Mouse (Mus musculus) urinary bladder, postnatal 4 days (tissue): ENCODE data around the gene Lce6a.

Experiments used
- DNase-seq, 2 experiments: peaks; one replicate each; pipeline ENCODE4 v3.0.0; 2021 to 2022; ENCODE audit warnings: low spot score in 2 of 2

The Lce6a gene

DNA sequence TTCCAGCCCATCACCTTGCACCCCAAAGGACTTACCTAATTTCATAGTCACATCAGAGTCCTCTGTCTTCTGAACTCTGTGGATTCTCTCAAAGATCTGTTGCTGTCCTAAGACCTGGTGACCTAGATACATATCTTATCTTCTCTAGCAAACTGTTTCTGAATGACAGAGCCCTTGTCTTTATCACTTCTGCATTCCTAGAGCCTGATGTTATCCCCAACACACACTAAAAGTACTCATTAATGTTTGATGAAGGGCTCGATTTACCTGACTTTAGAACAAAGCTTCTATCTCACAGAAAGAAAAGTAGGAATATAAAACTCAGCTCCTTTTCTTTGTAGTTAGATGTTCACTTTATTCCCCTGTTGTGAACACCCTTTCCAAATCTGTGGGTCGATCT lies at the start of gene Lce6a:
Lce6a (minus strand) TSS at position 101 of the 400 bp plus-strand sequence.
- no peak for DNase-seq

DNA sequence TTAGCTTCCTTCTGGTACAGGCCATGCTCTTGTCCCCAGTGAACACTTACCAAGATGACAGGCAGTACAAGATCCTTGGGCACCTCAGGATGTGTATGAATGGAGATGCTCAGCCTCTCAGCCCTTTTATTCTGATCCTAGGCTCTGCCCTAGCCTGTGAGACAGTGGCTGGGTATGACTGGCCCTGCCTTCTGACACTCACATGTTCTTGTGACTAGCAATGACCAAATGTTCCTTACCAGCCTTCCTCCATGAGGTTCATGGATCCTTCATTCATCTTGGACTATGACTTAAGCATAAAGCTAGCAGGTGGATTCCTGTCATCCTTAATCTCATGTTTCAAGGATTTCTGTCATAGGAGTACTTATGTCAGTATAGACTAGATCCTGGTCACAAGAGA lies 48.8 kb upstream of the Lce6a start, which contains the start of gene Lce1a2:
Lce1a2 (minus strand) TSS at position 101 of the 400 bp plus-strand sequence.
- DNase-seq: no peak

DNA sequence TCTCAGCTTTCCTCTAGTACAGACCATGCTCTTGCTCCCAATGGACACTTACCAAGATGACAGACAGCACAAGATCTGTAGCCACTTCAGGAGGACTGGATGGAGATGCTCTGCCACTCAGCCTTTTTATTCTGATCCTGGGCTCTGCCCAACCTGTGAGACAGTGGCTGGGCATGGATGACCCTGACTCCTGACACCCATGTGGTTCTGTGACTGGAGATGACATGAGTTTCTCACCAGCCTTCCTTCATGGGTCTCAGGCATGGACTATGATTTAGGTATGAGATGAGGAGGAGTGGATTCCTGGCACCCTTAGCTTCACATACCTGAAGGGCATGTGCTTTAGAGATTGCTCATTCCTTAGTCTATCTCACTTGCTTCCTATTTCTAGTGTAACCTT lies 35.4 kb upstream of the Lce6a start, which contains the start of gene Lce1b:
Lce1b (minus strand) TSS at position 101 of the 400 bp plus-strand sequence.
- no peak for DNase-seq

DNA sequence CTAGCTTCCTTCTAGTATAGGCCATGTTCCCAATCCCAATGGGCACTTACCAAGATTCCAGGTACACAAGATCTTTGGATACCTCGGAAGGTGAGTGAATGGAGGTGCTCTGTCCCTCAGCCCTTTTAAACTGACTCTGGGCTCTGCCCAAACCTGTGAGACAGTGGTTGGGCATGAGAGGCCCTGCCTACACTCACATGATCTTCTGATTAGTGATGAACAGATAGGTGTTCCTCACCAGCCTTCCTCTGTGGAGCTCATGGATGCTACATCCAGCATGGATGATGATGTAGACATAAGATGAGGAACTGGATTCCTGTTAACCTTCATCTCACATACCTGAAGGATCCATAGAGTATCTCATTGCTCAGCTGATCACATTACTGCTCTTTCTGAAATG lies 26.7 kb upstream of the Lce6a start, which contains the start of gene Lce1a1:
Lce1a1 (minus strand) TSS at position 101 of the 400 bp plus-strand sequence.
- no peak for DNase-seq

DNA sequence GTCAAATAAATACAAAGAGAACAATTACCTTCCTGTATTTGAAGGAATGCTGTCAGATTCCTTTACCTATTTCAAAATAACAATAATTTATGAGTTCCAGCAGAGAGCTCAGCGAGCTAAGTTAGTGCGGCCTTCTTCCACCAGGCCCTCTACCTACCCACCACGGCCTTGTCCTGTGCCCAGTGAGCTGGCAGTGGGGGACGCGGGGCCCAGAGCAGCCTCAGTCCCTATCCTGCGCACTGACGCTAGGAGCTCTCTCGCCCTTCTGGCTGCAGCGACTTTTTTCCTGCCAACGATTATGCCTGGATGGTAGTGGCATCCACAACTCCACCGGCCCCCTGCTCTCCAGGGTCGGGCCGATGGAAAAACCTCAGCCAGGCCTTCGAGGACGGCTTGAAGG lies 18.4 kb upstream of the Lce6a start:
- DNase-seq: no peak

DNA sequence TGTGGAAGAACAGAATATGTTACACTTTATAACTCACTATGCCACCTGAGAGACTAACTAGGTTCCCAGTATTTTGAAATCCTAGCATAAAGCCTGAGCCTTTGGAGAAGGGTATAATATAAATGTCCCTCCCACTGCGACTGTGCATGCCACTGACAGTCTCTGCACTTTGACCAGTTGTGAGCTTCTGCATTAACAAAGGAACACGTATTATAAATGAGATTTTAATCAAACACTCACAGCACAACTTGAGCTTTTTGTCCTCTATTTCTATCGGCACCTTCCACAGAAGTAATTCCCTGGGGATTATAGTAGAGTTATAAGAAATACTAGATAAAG lies 17.2 kb upstream of the Lce6a start:
- no peak for DNase-seq

DNA sequence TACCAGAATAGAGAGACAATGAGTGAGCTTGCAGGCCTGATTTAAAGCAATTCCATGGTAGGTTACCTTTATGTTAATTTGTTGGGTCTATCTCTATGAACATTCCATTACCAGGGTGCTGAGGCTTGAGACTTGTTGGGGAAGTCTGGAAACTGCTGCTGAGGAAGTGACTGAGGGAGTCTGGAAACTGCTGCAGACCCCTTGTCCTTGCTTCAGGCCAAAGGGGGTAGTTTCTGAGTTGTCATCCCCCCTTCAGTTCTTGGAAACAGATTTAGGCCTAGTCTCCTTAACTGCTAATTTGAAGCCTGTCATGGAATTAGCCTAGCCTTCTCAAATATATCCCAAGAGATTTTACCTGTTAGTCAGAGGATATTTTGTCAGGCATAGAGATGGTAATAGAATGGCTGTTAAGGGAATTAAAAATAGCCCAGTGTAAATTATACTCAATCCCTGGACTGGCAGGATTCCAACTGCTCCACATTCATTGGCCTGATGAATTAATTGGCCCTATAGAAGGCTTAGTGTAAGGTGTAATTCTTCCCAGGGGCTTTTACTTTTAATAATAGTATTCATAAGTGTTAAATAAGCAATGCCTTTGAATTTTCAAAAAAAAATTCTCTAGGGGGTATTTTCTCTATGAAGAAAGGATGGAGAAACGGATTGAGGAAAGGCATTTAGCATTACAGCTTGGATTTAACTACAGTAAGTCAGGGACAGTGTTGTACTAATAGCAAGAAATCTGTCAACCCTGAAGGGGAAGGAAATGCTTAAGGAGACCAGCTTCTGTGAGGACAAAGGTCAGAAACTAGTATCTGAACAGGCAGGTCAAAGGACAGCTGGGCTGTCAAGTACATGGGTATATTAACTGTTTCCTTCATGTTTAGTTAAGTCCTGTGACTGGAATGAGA lies 16.5 kb upstream of the Lce6a start:
- DNase-seq: no peak

DNA sequence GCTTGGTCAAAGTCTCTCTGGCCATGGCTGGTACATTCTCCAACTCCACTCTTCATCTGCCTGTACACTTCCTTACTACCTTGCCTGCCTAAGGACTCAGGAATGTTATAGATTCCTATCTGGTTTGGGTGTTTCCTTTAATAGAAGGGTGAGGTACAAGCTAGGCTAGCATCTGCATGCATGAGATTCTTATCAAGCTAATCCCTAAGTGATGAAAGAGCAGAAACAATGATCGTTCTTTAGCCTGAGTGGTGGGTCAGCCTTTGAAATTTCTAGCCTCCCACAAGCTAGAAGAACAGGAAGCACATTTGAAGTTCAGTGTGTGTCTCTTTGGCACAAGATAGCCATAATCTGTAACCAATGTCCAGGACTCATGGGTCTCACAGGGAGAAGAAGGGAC lies 11.7 kb downstream of the Lce6a start:
- no peak for DNase-seq

DNA sequence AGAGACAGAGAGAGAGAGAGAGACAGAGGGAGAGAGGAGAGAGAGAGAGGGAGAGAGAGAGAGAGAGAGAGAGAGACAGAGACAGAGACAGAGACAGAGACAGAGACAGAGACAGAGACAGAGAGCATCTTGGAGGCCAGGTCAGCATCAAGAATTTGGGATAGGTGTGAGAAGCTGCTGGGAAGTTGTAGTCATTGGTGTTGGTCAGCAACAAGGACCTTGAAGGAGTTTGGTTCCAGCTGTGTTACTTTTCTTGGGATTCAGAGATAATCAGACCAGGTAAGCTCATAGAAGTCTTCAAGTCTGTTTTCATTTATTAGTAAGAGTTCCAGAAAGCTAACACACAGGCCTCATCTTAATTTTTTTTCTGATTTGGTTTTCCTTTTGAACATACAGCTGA lies 14.1 kb downstream of the Lce6a start, which contains the start of gene 2210017I01Rik:
2210017I01Rik (minus strand) TSS at position 101 of the 400 bp plus-strand sequence.
- no peak for DNase-seq

DNA sequence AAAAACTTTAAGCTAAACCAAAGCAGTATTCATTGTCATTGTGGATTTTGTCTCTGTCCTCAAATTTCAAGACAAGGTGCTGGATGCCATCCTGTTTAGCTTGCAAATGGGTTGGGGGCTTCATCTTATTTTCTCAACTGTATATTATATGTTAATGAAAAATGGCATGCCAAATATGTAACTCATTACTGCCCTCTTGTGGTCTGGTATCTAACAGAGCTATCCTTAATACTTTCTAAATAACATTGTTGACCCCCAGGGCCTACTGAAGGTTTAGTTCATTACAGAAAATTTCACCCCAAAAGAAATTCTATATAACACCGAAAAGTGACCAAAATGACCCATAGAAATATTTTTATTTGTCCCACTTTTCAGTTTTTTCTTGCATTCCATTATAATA lies 19.3 kb downstream of the Lce6a start:
- no peak for DNase-seq

DNA sequence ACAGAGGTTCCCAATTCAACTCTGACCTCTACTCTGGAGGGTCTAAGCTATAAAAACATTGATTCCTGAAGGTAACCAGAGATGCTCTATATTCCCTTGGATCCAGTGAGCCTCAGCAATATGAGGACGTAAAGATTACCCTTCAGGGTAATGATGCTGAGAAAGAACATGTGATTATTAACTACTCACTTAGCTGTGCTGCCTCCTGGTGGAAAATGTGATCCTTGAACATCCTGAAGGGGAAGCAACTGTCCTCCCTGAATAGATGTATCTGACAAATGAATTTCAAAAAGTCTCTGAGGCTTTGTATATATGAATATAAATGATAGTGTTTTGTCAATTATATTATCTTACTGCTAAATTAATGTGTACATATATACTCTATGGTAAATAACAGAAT lies 21.0 kb downstream of the Lce6a start:
- DNase-seq: no peak

DNA sequence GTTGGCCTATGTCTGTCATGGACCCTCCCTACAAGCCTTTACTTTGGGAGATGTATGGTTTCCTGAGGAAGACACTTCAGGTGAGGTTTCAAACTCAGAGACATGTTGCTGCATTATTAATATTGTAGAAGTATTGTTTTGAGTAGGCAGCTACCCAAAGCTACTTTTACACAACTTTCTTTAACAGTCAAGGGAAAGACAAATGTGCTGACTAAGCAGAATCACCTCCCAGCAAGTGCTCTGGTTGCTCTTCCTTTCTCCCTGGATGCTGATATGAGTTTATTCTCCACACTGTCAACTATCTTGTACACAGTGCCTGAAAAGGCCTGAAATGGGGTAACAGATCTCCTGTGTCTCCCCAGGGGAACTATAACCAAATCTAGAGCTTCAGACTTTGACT lies 21.5 kb downstream of the Lce6a start:
- no peak for DNase-seq

DNA sequence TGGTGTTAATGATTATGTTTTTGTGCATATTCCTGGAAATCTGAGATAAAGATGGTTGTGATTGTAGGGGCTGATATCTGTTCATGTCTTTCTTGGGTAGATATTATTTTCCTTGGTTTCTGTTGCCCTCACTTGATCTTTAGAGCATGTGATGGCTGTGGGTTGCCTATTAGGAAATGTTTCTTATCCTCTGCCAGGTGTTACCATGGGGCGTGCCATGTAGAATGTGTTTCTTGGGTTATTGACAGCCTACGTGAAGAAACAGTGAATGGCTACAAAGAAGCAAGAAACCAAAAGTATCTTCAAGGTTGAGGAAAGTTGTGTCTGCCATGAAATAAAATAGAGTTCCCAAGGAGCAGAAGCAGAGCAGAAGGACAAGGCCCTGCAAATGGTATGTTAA lies 23.0 kb downstream of the Lce6a start:
- DNase-seq: no peak

DNA sequence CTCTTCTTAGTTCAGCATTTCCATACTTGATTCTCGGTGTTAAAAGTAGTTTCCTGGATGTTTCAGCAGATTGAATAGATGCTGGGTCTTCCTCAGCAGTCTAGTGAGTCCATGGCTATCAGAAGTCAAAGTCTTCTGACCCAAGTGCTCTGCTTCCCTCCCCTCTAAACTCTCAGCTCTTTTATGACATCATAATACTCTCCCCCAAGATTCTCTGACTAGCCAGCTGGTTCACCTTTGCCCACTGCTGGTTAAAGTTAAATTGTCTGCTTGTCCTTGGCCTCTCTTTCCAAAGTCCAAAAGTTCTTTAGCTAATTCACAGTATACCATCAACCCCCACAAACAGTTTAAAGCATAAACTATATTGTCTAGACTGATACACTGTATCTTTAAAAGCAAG lies 32.6 kb downstream of the Lce6a start, which contains the start of gene Smcp:
Smcp (minus strand) TSS at position 140 of the 400 bp plus-strand sequence.
- DNase-seq: no peak

DNA sequence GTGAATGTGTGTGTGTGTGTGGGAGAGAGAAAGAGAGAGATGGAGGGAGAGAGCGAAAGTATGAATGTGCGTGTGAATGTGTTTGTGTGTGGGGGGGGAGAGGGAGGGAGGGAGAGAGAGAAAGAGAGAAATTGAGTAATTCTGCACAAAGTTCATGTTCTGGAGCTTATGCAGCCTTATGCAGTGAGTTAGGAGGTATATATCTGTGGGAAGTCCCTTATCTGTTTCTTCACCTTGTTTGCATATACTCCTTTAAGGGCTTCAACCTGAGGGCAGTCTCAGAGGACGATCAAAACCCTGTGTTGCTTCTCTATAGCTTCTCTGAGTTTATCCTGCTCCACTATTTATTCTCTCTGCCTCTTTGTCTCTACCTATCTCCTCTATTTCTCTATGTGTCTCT lies 34.3 kb downstream of the Lce6a start:
- DNase-seq: no peak

DNA sequence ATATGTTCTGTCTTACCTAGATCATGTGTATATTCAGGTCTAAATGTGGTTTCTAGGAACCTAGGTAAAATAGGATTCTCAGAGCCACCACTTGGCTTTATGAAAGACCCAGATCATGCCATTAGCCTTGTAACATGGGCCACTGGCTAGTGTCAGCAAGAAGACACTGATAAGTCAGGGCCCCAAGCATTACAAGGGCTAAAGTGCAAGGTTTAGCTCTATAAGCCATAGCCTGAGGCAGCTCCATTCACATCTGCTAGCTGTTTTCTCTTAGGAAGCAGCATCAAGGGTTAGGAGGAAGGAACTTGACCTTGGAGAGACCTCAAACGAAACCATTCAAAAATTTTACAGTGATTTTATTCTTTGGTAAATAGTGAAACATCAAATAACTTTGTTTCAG lies 36.4 kb downstream of the Lce6a start:
- DNase-seq: no peak

DNA sequence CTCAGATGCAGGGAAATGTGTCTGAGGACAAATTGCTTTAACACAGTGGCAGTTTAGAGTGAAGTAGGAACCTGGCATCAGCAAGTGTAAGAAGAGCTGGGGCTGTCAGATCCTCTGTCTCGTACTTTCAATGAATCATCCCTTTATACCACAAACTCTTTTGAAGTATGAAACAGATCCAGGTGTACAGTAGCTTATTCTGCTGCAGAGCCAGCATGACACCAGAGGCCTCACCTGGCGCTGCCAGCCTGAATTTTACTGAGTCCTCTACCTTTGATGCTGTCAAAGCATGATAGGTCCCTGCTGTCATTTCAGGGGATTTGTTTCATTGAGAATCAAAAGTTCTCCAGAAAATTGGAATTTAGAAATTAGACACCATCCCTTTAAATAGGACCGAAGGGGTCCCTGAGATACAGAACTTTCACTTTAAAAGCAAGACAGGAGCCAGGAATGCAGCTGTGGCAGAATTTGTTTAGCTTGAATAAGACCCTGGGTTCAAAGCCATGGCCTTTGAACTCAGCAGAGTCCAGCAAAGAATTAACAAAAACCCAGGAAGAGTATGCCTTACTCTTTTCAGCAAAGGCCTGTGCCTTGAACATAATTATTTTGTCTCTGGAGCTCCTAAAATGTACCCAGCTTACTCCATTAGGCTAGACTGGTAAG lies 38.2 kb downstream of the Lce6a start:
- DNase-seq: no peak

DNA sequence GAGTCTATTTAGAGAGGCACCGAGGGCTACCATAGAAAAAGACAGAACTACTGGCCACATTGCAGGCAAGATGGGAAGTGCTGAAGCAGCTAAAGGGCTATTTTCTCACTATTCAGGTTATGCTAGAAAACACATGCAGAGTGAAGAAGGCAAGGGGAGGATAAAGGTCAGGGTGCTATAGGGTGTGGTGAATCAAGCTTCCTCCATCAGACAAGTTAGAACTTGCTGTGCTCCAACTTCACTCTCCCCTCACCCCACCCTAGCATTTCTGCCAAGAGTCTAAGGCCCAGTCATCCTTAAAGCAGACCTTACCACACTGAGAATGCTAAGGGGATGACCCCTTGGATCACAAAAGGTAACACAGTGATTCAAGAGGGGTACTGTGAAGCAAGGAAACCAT lies 42.0 kb downstream of the Lce6a start:
- DNase-seq: no peak

DNA sequence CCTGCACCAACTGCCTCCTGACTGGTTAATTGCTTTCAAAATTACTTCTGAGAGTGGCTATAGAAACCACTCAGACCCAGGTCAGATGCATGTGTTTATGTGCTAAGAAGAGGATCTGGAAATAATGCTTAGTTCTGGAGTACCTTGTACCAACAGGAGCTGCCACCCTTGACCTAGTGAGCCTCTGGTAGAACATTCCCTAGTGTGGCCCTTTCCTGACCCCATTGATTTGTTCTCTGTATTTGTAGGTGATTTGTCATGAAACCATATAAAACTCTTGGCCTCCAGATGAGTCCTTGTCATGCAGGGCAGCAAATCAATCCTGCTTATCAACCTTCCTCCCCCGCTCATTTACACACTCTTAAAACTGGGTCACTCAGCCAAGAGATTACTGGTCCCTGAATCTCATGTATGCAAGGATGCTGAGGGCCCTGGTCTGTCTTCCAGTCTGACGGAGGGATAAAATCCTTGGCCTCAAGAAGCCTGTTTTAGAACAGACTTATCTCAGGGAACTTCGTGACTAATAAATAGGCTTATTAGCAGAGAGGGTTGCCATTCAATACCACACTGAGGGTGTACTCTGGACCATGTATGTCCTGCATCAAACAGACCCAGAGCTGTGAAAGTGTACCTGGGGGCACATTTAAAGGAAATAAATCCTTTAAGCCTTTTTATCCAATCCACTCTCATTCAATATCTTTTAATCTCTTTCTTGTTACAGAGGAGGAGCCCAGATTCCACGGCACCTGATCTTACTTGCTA lies 42.6 kb downstream of the Lce6a start:
- no peak for DNase-seq

DNA sequence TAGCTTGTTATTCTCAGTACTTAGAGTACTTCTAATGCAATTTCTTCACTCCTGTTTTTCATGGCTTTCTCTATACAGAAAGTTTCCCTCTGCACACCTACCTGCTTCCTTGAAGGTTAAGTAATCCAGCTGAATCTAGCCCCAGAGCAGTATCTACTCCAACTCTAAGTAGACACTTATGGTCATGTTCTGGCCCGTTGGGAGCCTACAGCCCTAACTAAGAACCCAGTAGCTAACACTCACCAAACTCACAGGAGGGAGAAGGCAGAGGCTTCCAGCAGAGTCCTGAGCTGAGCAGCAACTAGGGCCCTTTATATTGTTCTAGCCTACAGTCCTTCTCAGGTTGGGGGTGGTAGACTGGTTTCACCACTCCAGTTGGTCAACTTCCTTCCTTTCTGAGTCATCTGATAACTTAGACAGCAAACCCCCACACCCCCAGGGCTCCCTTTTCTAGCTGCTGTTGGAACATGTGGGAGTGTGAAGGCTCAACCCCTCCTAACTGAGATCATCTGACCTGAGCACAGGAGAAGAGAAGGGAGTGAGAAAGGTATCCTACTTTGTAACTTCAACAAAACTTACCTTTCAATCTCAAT lies 47.9 kb downstream of the Lce6a start, which contains the start of gene Ivl:
Ivl (minus strand) TSS at position 287 of the 593 bp plus-strand sequence.
- no peak for DNase-seq

DNA sequence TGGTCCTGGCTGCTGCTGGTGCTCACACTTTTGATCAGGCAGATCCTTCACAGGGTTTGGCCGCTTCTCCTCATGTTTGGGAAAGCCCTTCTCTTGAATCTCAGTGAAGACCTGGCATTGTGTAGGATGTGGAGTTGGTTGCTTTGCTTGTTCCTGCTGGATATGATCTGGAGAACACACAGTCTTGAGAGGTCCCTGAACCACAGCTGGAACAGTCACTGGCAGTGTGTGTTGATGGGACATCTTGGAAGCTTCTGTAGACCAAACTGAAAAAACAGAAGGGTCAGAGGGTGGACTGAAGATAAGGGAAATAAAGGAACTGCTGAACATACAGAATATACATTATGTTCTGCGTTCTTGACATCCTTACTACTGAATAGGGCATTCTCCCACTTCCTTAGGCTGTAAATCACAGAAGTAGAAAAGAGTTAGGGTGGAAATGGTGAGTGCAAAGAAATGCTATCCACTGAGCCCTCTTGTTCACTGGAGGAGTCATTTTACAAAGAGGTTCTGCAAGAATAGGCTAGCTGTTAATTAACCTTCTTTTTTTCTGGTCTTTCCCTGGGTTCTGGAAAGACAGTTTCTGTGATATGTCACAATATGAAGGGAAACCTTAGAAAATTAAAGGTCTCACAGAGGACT lies 48.8 kb downstream of the Lce6a start:
- no peak for DNase-seq
